In genomic region chr13:39523856-39524301, GRCm38 (mm10) we compare ENCODE assay signal across 12 mouse cellular contexts.
A peak's percentile ranks its signal among the peaks of the same experiment; 100 is the strongest.
DNase-seq lines count a peak whose midpoint lies in the region; ATAC-seq and TF ChIP-seq lines count a peak whose summit lies in the region.
"Had no signal": no experiment of that assay in that cellular context is flagged by ENCODE, and none has a peak within 500 bp of the region (broad histone marks: within the 10 kb centered on the region; RNA-seq: fewer than 3 reads in every experiment).

No protein-coding gene starts in this region.

- peak; percentile 95 for ATAC-seq in hindbrain, embryonic 11.5 days (ENCODE audit: low FRiP score)
- peak; percentile 78 for ATAC-seq in midbrain, embryonic 16.5 days
- ATAC-seq in kidney, embryonic 16.5 days (ENCODE audit: low FRiP score, low TSS enrichment) = no peak
- ATAC-seq: intestine, embryonic 16.5 days had no signal

- no peak overlapping the region for H3K27ac ChIP-seq in ES-E14 (ENCODE audit: insufficient read depth, low read depth, low read length, poor library complexity, severe bottlenecking)
- H3K27ac ChIP-seq in embryonic facial prominence, embryonic 10.5 days (replicated peaks) = no peak overlapping the region
- H3K27ac ChIP-seq in hindbrain, embryonic 11.5 days (ENCODE audit: low read depth, low read length) = peak overlapping the region; percentile 61
- H3K27ac ChIP-seq in midbrain, embryonic 16.5 days (ENCODE audit: low read length) = no peak overlapping the region
- no peak overlapping the region for H3K27ac ChIP-seq in kidney, embryonic 16.5 days (ENCODE audit: low read length)
- H3K27ac ChIP-seq: liver, embryonic 14.5 days had no signal

- 26% methylated on average over 9 of the region's 9 CpGs for WGBS in embryonic facial prominence, embryonic 10.5 days
- 24% methylated on average over 9 of the region's 9 CpGs for WGBS in hindbrain, embryonic 11.5 days
- WGBS in midbrain, embryonic 16.5 days = 7% methylated on average over 9 of the region's 9 CpGs
- WGBS in kidney, embryonic 16.5 days = 22% methylated on average over 9 of the region's 9 CpGs

- no peak overlapping the region; the same call in 1 of the 2 replicates for H3K4me2 ChIP-seq in hindbrain, embryonic 11.5 days (replicated peaks; ENCODE audit: low read depth, low read length)
- H3K4me2 ChIP-seq in midbrain, embryonic 16.5 days (ENCODE audit: low read length) = peak overlapping the region; percentile 40
- H3K4me2 ChIP-seq in kidney, embryonic 16.5 days (replicated peaks; ENCODE audit: low read depth, low read length) = no peak overlapping the region; the same call in 1 of the 2 replicates

- intact Hi-C loops in left cerebral cortex, postnatal 14 days (cut with DNase I) = no loop called here

- H3K4me3 ChIP-seq in ES-E14 (ENCODE audit: insufficient read depth in 1 of 2, low read depth in 1 of 2, low read length in 2 of 2, poor library complexity in 1 of 2, severe bottlenecking in 1 of 2) = no peak overlapping the region
- H3K4me3 ChIP-seq in embryonic facial prominence, embryonic 10.5 days = no peak overlapping the region
- H3K4me3 ChIP-seq in hindbrain, embryonic 11.5 days (ENCODE audit: low read depth, low read length) = no peak overlapping the region
- no peak overlapping the region for H3K4me3 ChIP-seq in midbrain, embryonic 16.5 days (ENCODE audit: low read depth, low read length)
- no peak overlapping the region for H3K4me3 ChIP-seq in kidney, embryonic 16.5 days (ENCODE audit: low read length)

- in situ Hi-C loops in ES-E14 (cut with MboI; ENCODE audit: low sequenced_read_pairs in 2 of 2, unreplicated experiment in 2 of 2) = no loop called here

- H3K4me1 ChIP-seq in ES-E14 (ENCODE audit: control insufficient read depth in 2 of 2, insufficient read depth in 2 of 2, low read length in 2 of 2, poor library complexity in 1 of 2) = no peaks in the 10 kb centered on the region
- H3K4me1 ChIP-seq in embryonic facial prominence, embryonic 10.5 days = peaks cover 14% of the 10 kb centered on the region
- no peaks in the 10 kb centered on the region; the same call in 1 of the 2 replicates for H3K4me1 ChIP-seq in hindbrain, embryonic 11.5 days (replicated peaks; ENCODE audit: control insufficient read depth, insufficient read depth, low read length)
- H3K4me1 ChIP-seq in midbrain, embryonic 16.5 days (ENCODE audit: control insufficient read depth, insufficient read depth, low read length) = no peaks in the 10 kb centered on the region; the same call in 1 of the 2 replicates
- 0 out of 2 replicates have a peak, but pooled peaks cover 5% of the 10 kb centered on the region for H3K4me1 ChIP-seq in kidney, embryonic 16.5 days (ENCODE audit: insufficient read depth, low read length)

- peak; percentile 52 for DNase-seq in ES-E14 (ENCODE audit: low read depth, low spot score)
- peak; percentile 55 for DNase-seq in embryonic facial prominence, embryonic 10.5 days (ENCODE audit: low spot score)
- peak; percentile 82 for DNase-seq in hindbrain, embryonic 11.5 days (ENCODE audit: low spot score)
- DNase-seq in layer of hippocampus, adult 11-12 months (ENCODE audit: low spot score) = no peak
- DNase-seq in left cerebral cortex, postnatal 14 days (ENCODE audit: low spot score in 2 of 2) = no peak
- no peak for DNase-seq in layer of hippocampus, postnatal 14 days (ENCODE audit: low spot score in 2 of 2)
- DNase-seq: cerebellum, adult 8-10 months; thymus, postnatal 4 days had no signal

- H3K36me3 ChIP-seq in ES-E14 (ENCODE audit: control insufficient read depth, insufficient read depth, low read length, poor library complexity, severe bottlenecking) = no peaks in the 10 kb centered on the region
- H3K36me3 ChIP-seq in embryonic facial prominence, embryonic 10.5 days (replicated peaks) = no peaks in the 10 kb centered on the region
- H3K36me3 ChIP-seq in hindbrain, embryonic 11.5 days (ENCODE audit: control insufficient read depth, insufficient read depth, low read length) = no peaks in the 10 kb centered on the region
- no peaks in the 10 kb centered on the region for H3K36me3 ChIP-seq in midbrain, embryonic 16.5 days (ENCODE audit: control insufficient read depth, insufficient read depth, low read length)
- H3K36me3 ChIP-seq in kidney, embryonic 16.5 days (ENCODE audit: insufficient read depth, low read length) = no peaks in the 10 kb centered on the region

- H3K9me3 ChIP-seq in ES-E14 (ENCODE audit: control insufficient read depth, insufficient read depth, low read depth, low read length) = no peaks in the 10 kb centered on the region
- no peaks in the 10 kb centered on the region for H3K9me3 ChIP-seq in embryonic facial prominence, embryonic 10.5 days
- H3K9me3 ChIP-seq in hindbrain, embryonic 11.5 days (ENCODE audit: control insufficient read depth, low read length) = no peaks in the 10 kb centered on the region
- no peaks in the 10 kb centered on the region for H3K9me3 ChIP-seq in midbrain, embryonic 16.5 days (replicated peaks; ENCODE audit: control insufficient read depth, low read length, poor library complexity, severe bottlenecking)
- 0 out of 2 replicates have a peak, but pooled peaks cover 2% of the 10 kb centered on the region for H3K9me3 ChIP-seq in kidney, embryonic 16.5 days (ENCODE audit: low read length)

- H3K27me3 ChIP-seq in embryonic facial prominence, embryonic 10.5 days (replicated peaks; ENCODE audit: low read depth, poor library complexity, severe bottlenecking) = peaks cover 73% of the 10 kb centered on the region
- peaks cover 60% of the 10 kb centered on the region for H3K27me3 ChIP-seq in hindbrain, embryonic 11.5 days (ENCODE audit: control insufficient read depth, insufficient read depth, low read length)
- H3K27me3 ChIP-seq in midbrain, embryonic 16.5 days (ENCODE audit: control insufficient read depth, insufficient read depth, low read depth, low read length) = peaks cover 33% of the 10 kb centered on the region
- no peaks in the 10 kb centered on the region for H3K27me3 ChIP-seq in kidney, embryonic 16.5 days (ENCODE audit: insufficient read depth, low read length)

- H3K9ac ChIP-seq in ES-E14 (ENCODE audit: insufficient read depth, low read depth, low read length, poor library complexity, severe bottlenecking) = no peak overlapping the region
- no peak overlapping the region for H3K9ac ChIP-seq in hindbrain, embryonic 11.5 days (ENCODE audit: low read depth, low read length)
- no peak overlapping the region; the same call in 1 of the 2 replicates for H3K9ac ChIP-seq in midbrain, embryonic 16.5 days (ENCODE audit: low read depth, low read length)
- no peak overlapping the region for H3K9ac ChIP-seq in kidney, embryonic 16.5 days (replicated peaks; ENCODE audit: low read length)
- H3K9ac ChIP-seq: liver, embryonic 14.5 days had no signal

TF ChIP-seq in ES-E14, 5 proteins besides CTCF, POLR2A, EP300 and RAD21:
- TF ChIP-seq HCFC1 (IDR thresholded peaks at IDR 0.05; ENCODE audit: borderline replicate concordance, insufficient read depth, low read length) = no peak
- TF ChIP-seq MAFK (IDR thresholded peaks at IDR 0.05; ENCODE audit: insufficient read depth, low read depth, low read length) = no peak
- TF ChIP-seq ZC3H11A (IDR thresholded peaks at IDR 0.05; ENCODE audit: borderline replicate concordance, low read depth, low read length) = no peak
- TF ChIP-seq CHD2 (IDR thresholded peaks at IDR 0.05; ENCODE audit: low read depth, low read length) = no peak
- no peak for TF ChIP-seq ZNF384 (IDR thresholded peaks at IDR 0.05; ENCODE audit: low read depth, low read length)

Comparison
In these comparisons a context has a peak if more than half of its experiments do, and no peak if none do; other contexts are left out.
1. DNase-seq: peak in ES-E14 (single experiment), embryonic facial prominence, embryonic 10.5 days (single experiment) and hindbrain, embryonic 11.5 days (single experiment); none in layer of hippocampus, adult 11-12 months (single experiment), left cerebral cortex, postnatal 14 days (0 of 2) and layer of hippocampus, postnatal 14 days (0 of 2).